Mouse (Mus musculus): ENCODE results near the gene Apela. TPM values are rescaled to one million over a fixed set of nuclear protein-coding genes. Genes with fewer than 3 reads are reported as not detected.

Gene Apela
- polyA plus RNA-seq, 1 experiment from 2014 or later = 1.5 TPM

GRCm38 (mm10) chr8:64998806-64999365 lies 38.2 kb downstream of the Apela start:
- Histone ChIP-seq H3K4me3 (no peak overlapping the region), H3K27me3 (ENCODE audit: low read depth, poor library complexity, severe bottlenecking) (no peaks in the 10 kb centered on the region), H3K4me1 (peaks cover 8% of the 10 kb centered on the region), H3K27ac (replicated peaks) (no peak overlapping the region), H3K9me3 (replicated peaks) (no peaks in the 10 kb centered on the region), H3K36me3 (no peaks in the 10 kb centered on the region)
- no peak for DNase-seq (ENCODE audit: low spot score)
- WGBS = 89% methylated on average over 4 of the region's 4 CpGs

GRCm38 (mm10) chr8:64987731-64988130 lies 49.4 kb downstream of the Apela start, which contains the start of gene Trim75:
Gene Trim75 (minus strand): TSS chr8:64987831.
- no peaks in the 10 kb centered on the region for H3K27me3 ChIP-seq (ENCODE audit: low read depth, poor library complexity, severe bottlenecking)
- WGBS = 93% methylated on average over 4 of the region's 4 CpGs
- no peaks in the 10 kb centered on the region; the same call in 1 of the 2 replicates for H3K9me3 ChIP-seq (replicated peaks)
- 0 out of 2 replicates have a peak, but pooled peaks cover 6% of the 10 kb centered on the region for H3K4me1 ChIP-seq
- H3K4me3 ChIP-seq = no peak within 1 kb of the TSS
- H3K36me3 ChIP-seq = no peaks in the 10 kb centered on the region
- DNase-seq (ENCODE audit: low spot score) = no peak
- no peak within 1 kb of the TSS for H3K27ac ChIP-seq (replicated peaks)

GRCm38 (mm10) chr8:64983150-64983897 lies 53.8 kb downstream of the Apela start:
- no peak overlapping the region for H3K4me3 ChIP-seq
- H3K36me3 ChIP-seq = no peaks in the 10 kb centered on the region
- H3K27ac ChIP-seq (replicated peaks) = no peak overlapping the region
- H3K4me1 ChIP-seq = 0 out of 2 replicates have a peak, but pooled peaks cover 6% of the 10 kb centered on the region
- WGBS = 84% methylated on average over 20 of the region's 20 CpGs
- DNase-seq (ENCODE audit: low spot score) = no peak
- H3K27me3 ChIP-seq (ENCODE audit: low read depth, poor library complexity, severe bottlenecking) = no peaks in the 10 kb centered on the region
- H3K9me3 ChIP-seq (replicated peaks) = no peaks in the 10 kb centered on the region

Other genes starting within 250 kb of the Apela start
- 9.3 and 11.3 TPM in 2 replicates for gene Klhl2, start 187.3 kb downstream of the Apela start, polyA plus RNA-seq (2016; fragmentation: Nextera tagmentation; extraction: Ambion mirVana)
- 18.0 and 19.7 TPM in 2 replicates for gene Tmem192, start 90.2 kb downstream of the Apela start, polyA plus RNA-seq (2016; fragmentation: Nextera tagmentation; extraction: Ambion mirVana)
- gene Trim75, start 49.5 kb downstream of the Apela start, polyA plus RNA-seq (2016; fragmentation: Nextera tagmentation; extraction: Ambion mirVana) = not detected in 2 replicates
- gene Trim61, start 18.8 kb downstream of the Apela start, polyA plus RNA-seq (2016; fragmentation: Nextera tagmentation; extraction: Ambion mirVana) = 0.07 TPM in 1 of 2 replicates, not detected in the other
- not detected in 2 replicates for gene Trim60, start 18.8 kb downstream of the Apela start, polyA plus RNA-seq (2016; fragmentation: Nextera tagmentation; extraction: Ambion mirVana)
- gene Gm10663, start 37.7 kb upstream of the Apela start, polyA plus RNA-seq (2016; fragmentation: Nextera tagmentation; extraction: Ambion mirVana) = not detected in 2 replicates
- gene BC030870, start 92.2 kb upstream of the Apela start, polyA plus RNA-seq (2016; fragmentation: Nextera tagmentation; extraction: Ambion mirVana) = not detected in 2 replicates

All from midbrain, embryonic 10.5 days (tissue).